Mouse (Mus musculus): ENCODE measurements at regions not wholly inside any gene's neighbourhood (a gene's known extent, or its start where the extent isn't known, plus 50 kb on each side); places are given as distances from the start of the nearest gene placed in this dataset.

DNA sequence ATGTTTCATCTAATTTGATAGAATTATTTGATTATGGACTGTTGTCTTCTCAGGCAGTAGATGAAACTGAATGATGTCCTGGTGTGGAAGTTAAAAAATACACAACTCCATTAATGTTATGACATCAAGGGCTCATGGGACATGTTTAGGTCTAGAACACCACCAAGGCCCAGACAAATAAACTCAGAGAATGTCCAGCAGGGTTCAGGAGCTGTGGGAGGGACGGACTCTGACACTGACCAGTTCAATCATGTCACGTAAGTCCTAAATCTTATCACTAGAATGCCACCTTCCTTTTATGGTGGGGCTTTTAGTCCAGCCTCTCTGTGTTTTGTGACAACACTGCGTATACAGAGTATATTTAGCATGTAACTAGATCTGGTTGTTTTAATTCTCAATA, 455.2 kb upstream of the Gm765 start:
- TF ChIP-seq POLR2A (IDR thresholded peaks at IDR 0.05; ENCODE audit: low read depth, low read length) (no peak), CTCF (IDR thresholded peaks at IDR 0.05; ENCODE audit: extremely low read depth, insufficient read depth, insufficient read length, insufficient replicate concordance) (no peak)
